Mouse (Mus musculus): Measurements from ENCODE around the gene Snx10.

Snx10 gene

GRCm38 (mm10) chr6:51533467-51534200 lies 9.9 kb downstream of the Snx10 start:
- no peak for DNase-seq (ENCODE audit: low spot score)

- DNase-seq (ENCODE audit: low spot score), result no peak
These were observed 11.9 kb downstream of the Snx10 start for GRCm38 (mm10) chr6:51535571-51535970.

- no peak for DNase-seq (ENCODE audit: low spot score)
These were observed 16.8 kb downstream of the Snx10 start for GRCm38 (mm10) chr6:51540525-51540924.

GRCm38 (mm10) chr6:51541422-51541821 lies 17.7 kb downstream of the Snx10 start:
- DNase-seq (ENCODE audit: low spot score), result no peak

- DNase-seq (ENCODE audit: low spot score), result no peak
These were observed 18.4 kb downstream of the Snx10 start for GRCm38 (mm10) chr6:51542147-51542546.

- no peak for DNase-seq (ENCODE audit: low spot score)
These were observed 20.0 kb downstream of the Snx10 start for GRCm38 (mm10) chr6:51543639-51544117.

- DNase-seq (ENCODE audit: low spot score), result peak; percentile 29
These were observed 20.5 kb downstream of the Snx10 start for GRCm38 (mm10) chr6:51544118-51544681.

- peak; percentile 31 for DNase-seq (ENCODE audit: low spot score)
These were observed 21.6 kb downstream of the Snx10 start for GRCm38 (mm10) chr6:51545219-51545859.

GRCm38 (mm10) chr6:51546085-51546484 lies 22.4 kb downstream of the Snx10 start:
- DNase-seq (ENCODE audit: low spot score), result no peak

- no peak for DNase-seq (ENCODE audit: low spot score)
These were observed 25.1 kb downstream of the Snx10 start for GRCm38 (mm10) chr6:51548757-51549156.

- DNase-seq (ENCODE audit: low spot score), result no peak
These were observed 27.6 kb downstream of the Snx10 start for GRCm38 (mm10) chr6:51551267-51551802.

- no peak for DNase-seq (ENCODE audit: low spot score)
These were observed 32.9 kb downstream of the Snx10 start for GRCm38 (mm10) chr6:51556562-51556961.

- no peak for DNase-seq (ENCODE audit: low spot score)
These were observed 34.6 kb downstream of the Snx10 start for GRCm38 (mm10) chr6:51558311-51558710.

- no peak for DNase-seq (ENCODE audit: low spot score)
These were observed 43.3 kb downstream of the Snx10 start for GRCm38 (mm10) chr6:51566771-51567680.

- no peak for DNase-seq (ENCODE audit: low spot score)
These were observed 45.4 kb downstream of the Snx10 start for GRCm38 (mm10) chr6:51569086-51569485.

- no peak for DNase-seq (ENCODE audit: low spot score)
These were observed 49.4 kb downstream of the Snx10 start for GRCm38 (mm10) chr6:51573136-51573535.

GRCm38 (mm10) chr6:51574132-51574531 lies 50.4 kb downstream of the Snx10 start:
- DNase-seq (ENCODE audit: low spot score), result no peak

GRCm38 (mm10) chr6:51578415-51578814 lies 54.7 kb downstream of the Snx10 start:
- DNase-seq (ENCODE audit: low spot score), result no peak

GRCm38 (mm10) chr6:51580040-51580680 lies 56.5 kb downstream of the Snx10 start:
- peak; percentile 88 for DNase-seq (ENCODE audit: low spot score)

GRCm38 (mm10) chr6:51581418-51581817 lies 57.7 kb downstream of the Snx10 start:
- DNase-seq (ENCODE audit: low spot score), result no peak

- no peak for DNase-seq (ENCODE audit: low spot score)
These were observed 58.4 kb downstream of the Snx10 start for GRCm38 (mm10) chr6:51582051-51582450.
